Mouse (Mus musculus) bone marrow macrophage, adult 2 months (primary cell): Measurements from ENCODE around the gene Rgma.

ENCODE experiments used
- CTCF ChIP-seq: IDR thresholded peaks from 2 replicates; pipeline ENCODE4 v1.5.1; 2012; ENCODE audit warnings: low read depth, mild to moderate bottlenecking, low read length, moderate library complexity
- POLR2A ChIP-seq: IDR thresholded peaks from 2 replicates; pipeline ENCODE4 v1.6.1; 2012; ENCODE audit warnings: mild to moderate bottlenecking, low read depth, low read length, borderline replicate concordance

DNA sequence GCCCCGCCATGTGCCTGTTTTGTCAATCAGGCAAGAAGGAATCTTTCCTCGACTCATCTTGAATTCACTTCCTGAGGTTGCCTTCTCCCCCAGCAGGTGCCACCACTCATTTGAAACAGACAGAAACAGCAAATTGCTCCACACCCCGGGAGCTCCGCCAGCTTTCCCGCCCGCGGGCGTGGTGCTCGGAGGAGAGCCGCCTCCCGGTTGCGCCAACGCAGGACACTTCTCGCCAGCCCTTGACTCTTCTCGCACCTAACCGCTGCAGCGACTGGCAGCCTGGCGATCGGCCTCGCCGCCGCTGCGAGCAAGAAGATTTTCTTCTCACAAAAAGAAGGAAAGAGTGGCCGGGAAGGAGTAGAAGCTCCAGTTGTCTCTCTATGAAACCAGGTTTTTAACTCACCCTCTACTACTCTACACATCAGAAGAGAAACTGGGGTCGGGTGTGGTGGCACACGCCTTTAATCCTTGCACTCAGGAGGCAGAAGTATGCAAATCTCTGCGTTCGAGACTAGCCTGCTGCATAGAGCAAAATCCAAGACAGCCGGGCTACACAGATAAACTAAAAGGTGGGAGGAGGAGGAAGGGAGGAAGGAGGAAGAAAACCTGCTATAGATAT lies 2.8 kb upstream of the Rgma start:
- TF ChIP-seq POLR2A = no peak
- no peak for TF ChIP-seq CTCF
